Mouse (Mus musculus): ENCODE results near the gene Kbtbd2.

DNA sequence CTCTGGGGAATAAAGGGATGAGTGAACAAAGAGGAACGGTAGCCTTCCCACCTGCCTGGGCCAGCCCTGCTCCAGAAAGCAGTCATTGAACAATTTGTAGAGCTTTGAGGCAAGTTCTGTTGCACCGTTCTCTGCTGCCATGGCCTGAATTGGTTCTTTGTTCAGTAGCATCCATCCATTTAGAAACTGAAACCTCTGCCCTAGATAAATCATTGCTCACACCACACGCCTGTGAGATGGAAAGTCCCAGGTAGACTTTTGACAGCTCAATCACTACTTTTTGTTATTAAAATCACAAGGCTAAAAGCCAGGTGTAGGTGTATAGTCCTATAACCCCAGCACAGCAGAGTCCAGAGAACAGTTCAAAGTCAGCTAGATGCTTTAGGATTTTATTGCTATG, 32.3 kb downstream of the Kbtbd2 start:
- TF ChIP-seq CTCF (IDR thresholded peaks at IDR 0.05; ENCODE audit: control insufficient read depth, insufficient read depth, insufficient read length), result no peak
- TF ChIP-seq FOSL1 (IDR thresholded peaks at IDR 0.05; ENCODE audit: insufficient read depth, low read length, poor library complexity, severe bottlenecking), result no peak
- TF ChIP-seq MYOD1 (IDR thresholded peaks at IDR 0.05; ENCODE audit: control insufficient read depth, insufficient read length, low read depth), result no peak

Measured in C2C12 (cell line).